Mouse (Mus musculus) stomach, embryonic 14.5 days (tissue): ENCODE measurements around the gene Setdb1. TPM values are rescaled to one million over a fixed set of nuclear protein-coding genes. Genes with fewer than 3 reads are reported as not detected.

Source experiments
- ATAC-seq: fragments of 200-750 bp; cut with Nextera tagmentation; 2 replicates; pipeline ENCODE4 v1.8.0; 2017; ENCODE audit warnings: low read depth, moderate TSS enrichment; ENCODE audit not compliant: insufficient number of reproducible peaks, insufficient read depth, low FRiP score
- H3K27ac ChIP-seq: fragments of 300-500 bp; sonication (generic); 2 replicates; pipeline ENCODE4 v1.5.1; 2014; ENCODE audit warnings: mild to moderate bottlenecking, low read length, moderate library complexity, mixed read lengths
- H3K27me3 ChIP-seq: fragments of 300-500 bp; sonication (generic); 2 replicates; pipeline ENCODE4 v1.6.1; 2014; ENCODE audit warnings: low read length, control low read depth, mixed read lengths; ENCODE audit not compliant: control insufficient read depth, insufficient read depth
- H3K36me3 ChIP-seq: fragments of 300-500 bp; sonication (generic); 2 replicates; pipeline ENCODE4 v1.6.1; 2014; ENCODE audit warnings: mild to moderate bottlenecking, control low read depth, low read length, moderate library complexity, mixed read lengths; ENCODE audit not compliant: control insufficient read depth, insufficient read depth
- H3K4me1 ChIP-seq: fragments of 300-500 bp; sonication (generic); 2 replicates; pipeline ENCODE4 v1.6.1; 2014; ENCODE audit warnings: low read length, control low read depth, mixed read lengths; ENCODE audit not compliant: control insufficient read depth, insufficient read depth
- H3K4me2 ChIP-seq: fragments of 300-500 bp; sonication (generic); replicated peaks from 2 replicates; pipeline ENCODE4 v1.6.1; 2014; ENCODE audit warnings: low read depth, low read length, control low read depth
- H3K4me3 ChIP-seq: fragments of 300-500 bp; sonication (generic); 2 replicates; pipeline ENCODE4 v1.5.1; 2014; ENCODE audit warnings: low read depth, low read length, control low read depth
- H3K9ac ChIP-seq: fragments of 300-500 bp; sonication (generic); replicated peaks from 2 replicates; pipeline ENCODE4 v1.6.1; 2014; ENCODE audit warnings: low read depth, mild to moderate bottlenecking, control low read depth, low read length, moderate library complexity, mixed read lengths
- H3K9me3 ChIP-seq: fragments of 300-500 bp; sonication (generic); 2 replicates; pipeline ENCODE4 v1.6.1; 2016; ENCODE audit warnings: low read depth, low read length, control low read depth; ENCODE audit not compliant: control insufficient read depth
- WGBS: fragments of 180-500 bp; shearing (Covaris S2); extraction: QIAGEN DNeasy Blood & Tissue Kit; methylation state at CpG from one replicate; pipeline ENCODE4 v1.1.7; 2014; 5-methylcytosine and 5-hydroxymethylcytosine counted together
- polyA plus RNA-seq: library from polyadenylated mRNA; unstranded; fragments of >200 nt; fragmentation: Nextera tagmentation; extraction: Ambion mirVana; gene quantifications from 2 replicates; pipeline ENCODE4 v1.2.1, GENCODE M21; 2014

The Setdb1 gene
- polyA plus RNA-seq, 1 experiment from 2014 or later = 50.8 TPM

- H3K36me3 ChIP-seq = peaks cover 43% of the 10 kb centered on the region
- H3K9me3 ChIP-seq = no peaks in the 10 kb centered on the region
- no peak overlapping the region for H3K4me3 ChIP-seq
- H3K9ac ChIP-seq = no peak overlapping the region
- H3K4me1 ChIP-seq = no peaks in the 10 kb centered on the region
- WGBS = 89% methylated on average over 7 of the region's 7 CpGs
- no peak overlapping the region for H3K4me2 ChIP-seq
- ATAC-seq = no peak
- no peak overlapping the region for H3K27ac ChIP-seq
- no peaks in the 10 kb centered on the region for H3K27me3 ChIP-seq
Measured at GRCm38 (mm10) chr3:95294316-95294715, 62.7 kb downstream of the Setdb1 start.

DNA sequence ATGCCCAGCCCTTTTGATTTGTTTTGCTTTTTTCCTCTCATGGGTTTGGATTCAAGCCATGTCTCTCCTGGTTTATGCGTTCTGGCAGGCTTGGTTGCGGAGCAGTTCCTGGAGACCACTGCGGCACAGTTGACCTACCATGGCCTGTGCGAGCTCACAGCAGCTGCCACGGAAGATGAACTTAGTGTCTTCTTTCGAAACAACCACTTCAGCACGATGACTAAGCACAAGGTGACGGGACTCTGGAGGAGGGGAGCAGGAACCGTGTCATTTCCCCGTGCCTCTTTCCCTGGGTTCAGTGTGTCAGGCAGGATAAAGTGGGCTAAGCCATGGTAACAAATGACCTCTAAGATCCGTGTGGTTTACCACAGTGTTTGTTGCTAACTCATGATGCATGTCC lies 63.5 kb downstream of the Setdb1 start:
- Histone ChIP-seq H3K4me3 (no peak overlapping the region), H3K36me3 (peaks cover 46% of the 10 kb centered on the region), H3K4me1 (no peaks in the 10 kb centered on the region), H3K4me2 (no peak overlapping the region), H3K9me3 (no peaks in the 10 kb centered on the region), H3K27me3 (no peaks in the 10 kb centered on the region), H3K9ac (no peak overlapping the region), H3K27ac (no peak overlapping the region)
- WGBS = 76% methylated on average over 11 of the region's 11 CpGs
- ATAC-seq = no peak

DNA sequence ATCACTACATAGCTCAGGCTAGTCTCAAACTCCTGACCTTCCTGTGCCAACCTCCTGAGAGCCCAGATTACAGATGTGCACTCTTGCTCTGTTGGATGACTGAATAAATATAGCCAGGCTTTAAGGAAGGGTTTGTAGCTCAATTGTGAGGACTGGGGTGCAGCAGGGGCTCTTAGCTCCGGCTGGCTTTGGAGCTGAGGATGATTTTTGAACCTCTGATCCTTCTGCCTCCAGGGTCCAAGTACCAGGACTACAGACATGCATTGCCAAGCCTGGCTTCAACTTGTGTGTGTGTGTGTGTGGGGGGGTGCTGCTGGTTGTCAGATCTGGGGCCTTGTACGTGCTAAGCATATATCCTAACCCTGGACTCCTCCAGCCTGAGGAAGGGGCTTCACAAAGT lies 64.1 kb downstream of the Setdb1 start:
- Histone ChIP-seq H3K27me3 (no peaks in the 10 kb centered on the region), H3K9me3 (no peaks in the 10 kb centered on the region), H3K36me3 (peaks cover 50% of the 10 kb centered on the region), H3K27ac (no peak overlapping the region), H3K9ac (no peak overlapping the region), H3K4me2 (no peak overlapping the region), H3K4me3 (no peak overlapping the region), H3K4me1 (no peaks in the 10 kb centered on the region)
- no peak for ATAC-seq
- WGBS = 90% methylated on average over 2 of the region's 2 CpGs

- no peaks in the 10 kb centered on the region for H3K4me1 ChIP-seq
- 83% methylated on average over 4 of the region's 4 CpGs for WGBS
- no peak overlapping the region for H3K27ac ChIP-seq
- no peak overlapping the region for H3K9ac ChIP-seq
- no peak overlapping the region for H3K4me2 ChIP-seq
- no peaks in the 10 kb centered on the region for H3K27me3 ChIP-seq
- no peaks in the 10 kb centered on the region for H3K9me3 ChIP-seq
- H3K4me3 ChIP-seq = no peak overlapping the region
- ATAC-seq = no peak
- H3K36me3 ChIP-seq = peaks cover 52% of the 10 kb centered on the region
Measured at GRCm38 (mm10) chr3:95291041-95291440, 66.0 kb downstream of the Setdb1 start.

DNA sequence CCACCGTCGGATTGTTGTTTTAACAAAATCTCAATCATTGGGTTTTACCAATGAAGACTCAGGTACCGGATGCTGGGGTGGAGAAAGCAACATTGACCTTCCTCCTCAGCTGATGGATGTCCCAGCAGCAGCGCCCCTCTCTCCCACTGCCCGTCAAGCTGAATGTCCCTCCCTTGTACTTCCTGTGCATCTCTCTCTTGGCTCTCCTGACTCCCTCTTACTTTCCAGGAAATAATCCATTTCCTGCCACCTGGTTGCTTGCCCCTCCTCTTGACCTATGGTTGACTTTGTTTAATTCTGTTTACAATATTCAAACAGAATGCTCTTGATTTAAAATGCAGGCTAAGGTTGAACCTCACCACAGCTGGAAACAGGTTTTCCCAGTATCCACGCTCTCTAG lies 66.8 kb downstream of the Setdb1 start:
- H3K27me3 ChIP-seq = no peaks in the 10 kb centered on the region
- H3K36me3 ChIP-seq = peaks cover 52% of the 10 kb centered on the region
- H3K27ac ChIP-seq = no peak overlapping the region
- no peak for ATAC-seq
- no peaks in the 10 kb centered on the region for H3K9me3 ChIP-seq
- WGBS = 57% methylated on average over 6 of the region's 6 CpGs
- no peaks in the 10 kb centered on the region for H3K4me1 ChIP-seq
- H3K4me2 ChIP-seq = no peak overlapping the region
- no peak overlapping the region for H3K4me3 ChIP-seq
- no peak overlapping the region for H3K9ac ChIP-seq

DNA sequence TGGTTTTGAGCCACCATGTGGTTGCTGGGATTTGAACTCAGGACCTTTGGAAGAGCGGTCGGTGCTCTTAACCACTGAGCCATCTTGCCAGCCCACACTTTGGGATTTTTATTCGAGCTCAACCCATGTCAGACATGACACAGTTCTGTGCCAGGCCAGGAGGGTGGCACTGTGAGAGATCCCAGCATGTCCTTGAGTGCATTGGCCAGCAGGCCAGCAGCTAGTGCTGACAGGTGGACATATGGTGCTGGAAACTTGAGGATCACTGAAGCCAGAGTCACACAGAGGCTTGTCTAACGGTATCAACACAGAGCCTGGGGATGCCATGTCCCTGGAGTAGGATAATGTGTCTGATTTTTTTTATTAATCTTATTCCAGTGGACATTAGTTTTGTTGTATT lies 67.6 kb downstream of the Setdb1 start:
- Histone ChIP-seq H3K4me1 (peaks cover 3% of the 10 kb centered on the region; the same call in 1 of the 2 replicates), H3K36me3 (peaks cover 49% of the 10 kb centered on the region)
- WGBS = 91% methylated on average over 4 of the region's 4 CpGs

DNA sequence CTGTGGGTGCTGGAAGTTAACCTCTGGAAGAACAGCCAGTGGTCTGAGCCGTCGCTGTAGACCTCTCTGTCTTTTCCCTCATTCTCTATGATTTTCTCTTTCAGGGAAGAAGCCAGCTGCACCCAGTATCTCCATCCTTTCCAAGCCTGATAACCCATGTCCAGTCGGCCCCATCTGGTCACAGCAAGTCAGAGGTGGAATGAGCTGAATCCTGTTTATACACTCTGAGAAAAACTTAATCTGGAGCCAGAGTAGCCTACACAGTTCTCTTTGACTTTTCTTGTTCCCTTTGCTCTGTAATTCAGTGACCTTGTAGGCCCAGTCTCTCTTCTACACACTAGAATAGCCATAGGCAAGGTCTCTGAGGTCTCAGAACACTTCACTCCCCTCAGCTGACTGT lies 69.5 kb downstream of the Setdb1 start:
- peaks cover 35% of the 10 kb centered on the region for H3K36me3 ChIP-seq
- 89% methylated on average over 3 of the region's 3 CpGs for WGBS
- H3K27ac ChIP-seq = no peak overlapping the region
- peaks cover 10% of the 10 kb centered on the region for H3K4me1 ChIP-seq
- no peak overlapping the region for H3K4me3 ChIP-seq
- H3K9ac ChIP-seq = no peak overlapping the region
- no peaks in the 10 kb centered on the region for H3K27me3 ChIP-seq
- ATAC-seq = no peak
- no peak overlapping the region for H3K4me2 ChIP-seq
- H3K9me3 ChIP-seq = no peaks in the 10 kb centered on the region

More for the DNA sequence above, 67.6 kb downstream of the Setdb1 start:
- no peaks in the 10 kb centered on the region for H3K9me3 ChIP-seq
- H3K4me3 ChIP-seq = no peak overlapping the region
- no peak for ATAC-seq
- H3K27me3 ChIP-seq = no peaks in the 10 kb centered on the region
- H3K9ac ChIP-seq = no peak overlapping the region
- no peak overlapping the region for H3K4me2 ChIP-seq
- H3K27ac ChIP-seq = no peak overlapping the region

DNA sequence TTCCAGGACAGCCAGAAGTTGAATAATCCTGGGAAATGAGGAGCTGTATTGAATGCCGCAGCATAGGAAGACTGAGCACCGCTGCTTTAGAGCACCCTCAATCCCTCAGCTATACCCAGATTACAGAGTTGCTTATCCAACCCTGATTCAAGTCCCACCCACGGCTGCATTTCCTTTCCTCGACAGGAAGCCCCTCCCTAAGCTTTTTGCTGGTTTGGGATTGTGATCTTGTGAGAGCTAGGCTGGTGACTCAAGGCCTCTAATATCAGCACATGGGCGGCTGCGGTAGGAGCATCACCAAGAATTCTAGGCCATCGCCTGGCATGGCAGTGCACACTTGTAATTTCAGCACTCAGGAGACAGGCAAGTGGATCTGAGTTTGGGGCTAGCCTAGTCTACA lies 70.5 kb downstream of the Setdb1 start:
- no peaks in the 10 kb centered on the region for H3K9me3 ChIP-seq
- no peak overlapping the region for H3K4me3 ChIP-seq
- peaks cover 28% of the 10 kb centered on the region for H3K36me3 ChIP-seq
- ATAC-seq = no peak
- H3K27me3 ChIP-seq = no peaks in the 10 kb centered on the region
- H3K27ac ChIP-seq = no peak overlapping the region
- H3K4me2 ChIP-seq = no peak overlapping the region
- H3K9ac ChIP-seq = no peak overlapping the region
- 88% methylated on average over 7 of the region's 7 CpGs for WGBS
- peaks cover 10% of the 10 kb centered on the region for H3K4me1 ChIP-seq

- H3K4me2 ChIP-seq = no peak overlapping the region
- WGBS = 57% methylated on average over 5 of the region's 5 CpGs
- no peak overlapping the region for H3K27ac ChIP-seq
- no peak overlapping the region for H3K9ac ChIP-seq
- peaks cover 23% of the 10 kb centered on the region for H3K36me3 ChIP-seq
- peaks cover 10% of the 10 kb centered on the region for H3K4me1 ChIP-seq
- no peaks in the 10 kb centered on the region for H3K27me3 ChIP-seq
- H3K9me3 ChIP-seq = no peaks in the 10 kb centered on the region
- H3K4me3 ChIP-seq = no peak overlapping the region
- no peak for ATAC-seq
Measured at GRCm38 (mm10) chr3:95286011-95286410, 71.0 kb downstream of the Setdb1 start.
